Mouse (Mus musculus) cerebellum, adult 11 months (tissue): ENCODE results near the gene Zscan10.

Source experiments
- DNase-seq: peaks from one replicate; pipeline ENCODE4 v3.0.0; 2022

Gene Zscan10

DNA sequence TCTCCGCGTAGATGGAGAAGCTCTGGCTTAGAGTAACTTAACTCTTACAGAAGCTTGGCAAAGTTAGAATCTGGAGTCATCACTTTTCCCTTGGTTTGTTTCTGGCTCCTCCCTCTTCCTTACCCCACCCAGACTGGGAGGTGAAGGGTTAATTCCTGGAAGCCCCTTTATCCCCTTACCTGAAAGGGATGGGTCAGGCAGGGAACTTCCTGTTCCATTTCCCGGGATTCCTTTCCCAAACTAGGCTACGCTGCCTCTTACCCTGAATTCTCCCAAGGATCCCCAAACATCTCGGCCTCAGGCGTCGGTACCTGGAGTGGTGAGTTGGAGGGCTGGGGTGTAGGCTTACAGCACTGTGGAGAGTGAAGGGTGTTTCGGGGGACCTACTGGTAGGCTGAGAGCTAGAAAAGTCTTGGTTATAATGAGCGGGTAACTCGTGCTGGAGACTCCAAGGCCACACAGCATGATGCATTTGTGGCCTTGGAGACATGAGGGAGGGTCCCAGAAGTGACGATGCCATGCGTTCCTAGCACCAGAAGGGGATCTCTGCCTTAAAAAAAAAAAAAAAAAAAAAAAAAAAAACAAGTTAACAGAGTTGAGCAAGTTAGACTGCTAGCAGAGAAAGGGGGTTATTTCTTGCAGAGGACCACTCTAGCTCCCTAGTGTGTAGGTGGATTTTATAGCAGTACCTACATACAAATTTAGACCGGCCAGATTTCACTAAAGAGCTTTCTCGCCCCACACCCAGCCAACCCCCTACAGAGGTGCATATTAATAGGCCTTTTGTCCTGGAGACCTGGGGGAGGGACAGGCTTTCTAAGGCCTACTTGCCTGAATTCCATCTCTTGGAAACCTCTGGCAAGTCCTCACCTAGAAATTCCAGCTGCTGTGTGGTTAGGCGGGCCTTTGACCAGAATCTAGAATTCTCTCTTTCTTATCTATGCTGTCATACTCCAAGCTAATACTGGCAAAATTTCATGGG is at the start of gene Zscan10:
Gene Zscan10, plus strand, starts transcription at position 216 of the 982 bp plus-strand sequence.
- no peak for DNase-seq

GRCm38 (mm10) chr17:23550856-23551255 is 49.8 kb upstream of the Zscan10 start:
- DNase-seq: no peak

- no peak for DNase-seq
These were observed 49.2 kb upstream of the Zscan10 start for GRCm38 (mm10) chr17:23551416-23551815.

GRCm38 (mm10) chr17:23551963-23552362 is 48.7 kb upstream of the Zscan10 start:
- no peak for DNase-seq

DNA sequence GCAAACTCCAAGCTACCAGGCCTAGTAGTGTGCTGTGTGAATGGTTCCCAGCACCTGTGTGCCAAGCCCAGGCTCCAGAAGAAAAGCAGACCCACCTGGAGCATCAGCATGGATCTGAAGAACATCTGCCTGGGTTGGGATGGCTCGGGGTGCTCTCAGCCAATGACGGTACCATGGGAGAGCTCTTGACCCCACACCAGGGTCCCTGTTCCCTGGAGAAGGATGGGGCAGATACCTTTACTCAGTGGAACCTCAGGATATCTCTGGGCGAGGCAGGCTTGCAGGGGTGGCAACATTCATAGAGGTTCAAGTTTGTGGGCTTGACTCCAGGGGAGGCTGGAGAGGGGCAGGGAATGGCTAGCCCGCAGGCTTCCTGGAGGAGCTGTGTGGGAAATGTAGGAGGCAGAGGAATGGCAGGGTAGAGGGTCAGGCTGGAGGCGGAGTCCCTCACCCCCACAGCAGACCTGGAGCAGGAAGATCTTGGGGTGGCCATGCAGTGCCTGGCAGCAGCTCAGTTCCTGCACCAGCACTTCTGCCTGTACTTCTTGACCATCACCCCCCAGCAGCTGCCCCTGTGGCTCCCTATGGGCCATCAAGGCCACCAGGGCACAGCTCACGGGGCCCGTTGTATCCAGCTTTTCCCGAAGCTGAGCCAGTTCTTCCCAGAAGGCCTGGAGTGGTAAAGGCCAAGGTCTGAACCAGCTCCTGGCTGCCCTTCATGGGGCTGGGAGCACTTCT is 47.6 kb upstream of the Zscan10 start:
- no peak for DNase-seq

- no peak for DNase-seq
These were observed 47.0 kb upstream of the Zscan10 start for GRCm38 (mm10) chr17:23553634-23554120.

DNA sequence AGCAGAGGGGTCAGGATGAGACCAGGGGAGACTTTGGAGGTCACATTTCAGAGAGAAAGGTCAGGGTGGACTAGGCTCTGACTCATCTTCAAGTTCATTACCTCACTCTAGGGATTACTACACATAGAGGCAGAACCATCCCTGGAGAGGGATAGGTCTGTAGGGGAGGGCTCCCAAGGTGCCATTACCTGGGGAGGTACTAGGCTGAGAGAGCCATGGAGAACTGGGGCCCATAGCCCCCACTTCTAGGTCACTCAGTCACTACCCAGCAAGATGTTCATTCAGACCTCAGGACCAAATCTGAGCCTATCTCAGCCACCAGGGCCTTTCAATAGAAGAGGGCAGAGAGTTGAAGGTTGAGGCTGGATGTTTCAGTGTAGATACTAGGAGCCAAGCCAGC is 46.3 kb upstream of the Zscan10 start:
- no peak for DNase-seq

DNA sequence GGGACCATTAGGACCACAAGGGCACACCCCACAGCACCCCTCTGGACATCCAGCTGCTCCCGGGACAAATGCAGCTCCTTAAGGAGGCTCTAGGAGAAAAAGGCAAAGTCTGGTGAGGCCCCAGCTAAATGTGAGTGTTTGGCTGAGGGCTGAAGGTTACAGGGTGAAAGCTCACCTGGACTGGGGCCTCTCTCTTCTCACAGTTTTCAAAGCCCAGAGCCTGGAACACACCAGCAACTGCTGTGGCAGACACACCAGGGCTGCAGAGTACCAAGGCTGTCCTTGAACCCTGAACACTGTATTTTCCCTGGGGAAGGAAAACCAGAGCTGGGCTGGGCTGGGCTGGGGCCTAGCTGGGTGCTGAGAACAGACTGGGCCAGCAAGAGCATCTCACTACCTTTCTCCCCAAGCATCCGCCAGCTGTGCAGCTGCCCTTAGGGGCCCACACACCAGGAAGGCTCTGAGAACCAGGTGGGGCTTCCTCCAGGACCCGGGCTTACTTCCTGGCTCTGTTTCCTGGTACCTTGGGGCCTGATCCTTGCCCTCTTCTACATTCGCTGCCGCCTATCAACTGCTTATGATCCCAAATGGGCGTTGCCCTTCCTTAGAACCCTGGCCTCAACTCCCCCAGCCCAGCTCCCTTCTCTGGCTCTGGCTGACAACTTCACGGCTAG is 45.3 kb upstream of the Zscan10 start:
- DNase-seq: no peak

- no peak for DNase-seq
These were observed 40.9 kb upstream of the Zscan10 start for GRCm38 (mm10) chr17:23559767-23560166.

GRCm38 (mm10) chr17:23563595-23564367 is 36.9 kb upstream of the Zscan10 start, which contains the start of gene Zfp213:
TSS of gene Zfp213 (minus strand) at chr17:23564238.
- peak; percentile 95 for DNase-seq

DNA sequence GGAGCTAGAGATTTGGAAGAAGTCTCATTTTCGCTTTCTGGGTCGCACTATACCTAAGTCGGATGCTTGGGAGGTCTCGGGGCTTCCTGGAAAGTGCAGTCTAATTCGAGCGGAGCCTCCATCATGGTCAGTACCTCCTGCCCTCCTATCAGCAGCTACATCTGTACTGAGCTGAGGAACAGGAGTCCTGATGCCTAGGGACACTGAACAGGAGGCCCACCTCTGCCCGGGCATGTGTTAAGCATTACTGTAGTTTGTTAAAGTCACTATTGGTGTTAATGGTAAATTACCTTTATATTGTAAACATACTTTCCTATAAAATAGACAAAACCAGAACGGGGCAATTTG is 36.3 kb upstream of the Zscan10 start:
- DNase-seq: no peak

- DNase-seq: no peak
These were observed 33.9 kb upstream of the Zscan10 start for GRCm38 (mm10) chr17:23566787-23567186.

DNA sequence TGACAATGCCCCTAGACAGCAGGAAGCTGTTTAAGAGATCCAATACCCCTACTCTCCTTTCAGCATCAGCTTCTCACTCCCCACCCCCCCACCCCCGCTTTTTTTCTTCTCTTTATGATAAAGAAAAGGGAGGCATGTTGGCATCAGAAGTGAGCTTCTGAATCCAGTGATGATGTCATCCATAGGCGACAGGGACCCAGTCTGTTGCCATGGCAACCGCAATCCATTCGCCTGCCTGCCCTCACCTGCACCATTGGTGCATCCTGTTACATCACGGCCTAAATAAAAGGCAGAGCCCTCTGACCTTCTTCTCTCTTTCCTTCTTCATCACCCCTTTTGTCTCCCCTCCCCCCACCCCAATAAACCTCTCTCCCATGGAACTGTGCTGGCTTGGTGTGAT is 32.3 kb upstream of the Zscan10 start:
- DNase-seq: no peak

DNA sequence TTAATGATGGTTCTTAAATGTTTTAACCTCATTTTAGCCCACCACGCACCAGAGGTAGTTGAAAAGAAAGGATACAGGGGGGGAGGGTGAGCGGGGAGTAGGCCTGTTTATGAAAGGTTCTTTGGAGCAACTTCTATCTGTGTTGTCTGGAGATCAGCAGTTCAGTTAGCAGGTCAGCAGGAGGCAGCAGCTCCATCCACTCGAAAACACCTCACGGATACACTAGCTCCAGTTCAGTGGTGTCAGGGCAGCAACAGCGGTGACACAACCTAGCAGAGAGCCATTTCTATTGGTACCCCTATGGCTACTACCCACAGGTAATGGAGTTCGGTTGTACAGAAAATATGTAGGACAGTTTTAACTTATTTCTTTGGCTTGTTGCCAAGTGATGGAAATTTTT is 30.6 kb upstream of the Zscan10 start:
- DNase-seq: no peak

DNA sequence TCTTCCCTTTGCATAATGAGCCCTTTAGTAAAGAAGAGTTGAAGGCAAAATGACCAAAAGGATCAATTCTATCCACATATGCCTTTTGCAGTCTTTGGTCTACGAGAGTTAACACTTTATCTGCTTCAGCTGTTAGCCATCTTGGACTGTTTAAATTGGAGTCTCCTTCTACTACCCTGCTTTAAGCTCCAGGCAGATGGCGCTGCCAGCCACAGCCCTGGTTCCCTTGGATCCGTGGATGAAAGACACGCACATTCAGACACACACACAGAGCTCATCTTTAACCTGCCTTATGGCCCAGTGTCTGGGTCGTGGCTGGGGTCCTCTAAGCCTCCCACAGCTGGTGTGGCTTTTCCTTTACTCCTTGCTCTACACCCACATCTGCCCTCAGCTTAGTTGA is 29.6 kb upstream of the Zscan10 start:
- DNase-seq: no peak

GRCm38 (mm10) chr17:23572059-23572458 is 28.6 kb upstream of the Zscan10 start:
- no peak for DNase-seq

DNA sequence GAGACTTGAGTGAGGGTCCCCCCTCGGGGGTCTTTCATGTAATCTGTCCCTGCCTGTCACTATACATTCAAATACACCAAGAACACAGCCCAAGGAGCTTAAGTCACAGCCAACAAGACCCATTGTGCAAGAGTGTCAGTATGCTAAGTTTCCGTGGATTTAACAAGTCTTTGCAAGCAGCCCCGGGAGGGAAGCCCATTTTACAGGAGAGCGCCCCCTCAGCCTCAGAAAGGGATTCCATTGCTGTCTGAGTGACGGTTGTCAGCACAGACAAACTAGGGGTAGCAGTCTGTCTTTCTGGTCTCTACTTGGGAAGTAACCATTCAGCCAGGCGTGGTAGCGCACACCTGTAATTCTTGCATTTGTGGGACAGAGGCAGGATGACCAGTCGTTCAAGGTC is 26.5 kb upstream of the Zscan10 start:
- DNase-seq: no peak

GRCm38 (mm10) chr17:23575951-23576552 is 24.6 kb upstream of the Zscan10 start:
- no peak for DNase-seq

GRCm38 (mm10) chr17:23584786-23585185 is 15.9 kb upstream of the Zscan10 start:
- DNase-seq: no peak

DNA sequence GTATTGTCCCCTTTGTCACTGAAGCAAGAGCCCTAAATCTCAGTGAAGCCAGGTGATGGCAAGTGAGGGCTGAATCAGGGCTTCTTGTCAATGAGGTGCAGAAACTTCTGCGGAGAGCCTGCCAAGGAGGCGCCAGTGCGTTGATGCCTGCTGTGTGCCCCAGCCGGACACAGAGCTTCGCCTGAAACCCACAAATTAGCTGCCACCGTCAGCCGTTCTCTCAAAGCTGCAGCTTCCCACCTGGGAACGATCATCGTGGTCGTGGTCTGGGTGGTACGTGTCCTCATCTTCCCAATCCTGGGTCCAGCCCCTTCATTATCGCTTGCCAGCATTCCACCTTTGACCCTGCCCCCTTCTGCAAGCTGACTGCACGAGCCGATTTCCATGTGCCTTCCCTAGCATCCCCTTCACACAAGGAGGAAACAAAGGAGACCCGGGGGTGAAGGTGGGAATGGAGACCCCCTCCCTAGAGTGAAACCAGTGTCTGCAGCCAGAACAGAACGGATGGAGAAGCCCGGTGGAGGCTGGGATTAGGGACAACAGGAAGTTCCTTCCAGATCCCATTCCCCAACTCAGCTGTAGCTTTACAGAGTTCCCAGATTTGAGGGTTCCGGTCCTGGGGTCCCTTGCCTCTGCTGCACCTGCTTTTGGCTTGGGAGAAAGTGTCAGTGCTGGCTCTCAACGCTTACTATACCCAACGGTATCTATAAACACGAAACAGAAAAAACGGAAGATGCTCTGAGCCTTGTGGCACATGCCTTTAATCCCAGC is 14.8 kb upstream of the Zscan10 start:
- DNase-seq: peak; percentile 61

- no peak for DNase-seq
These were observed 13.4 kb upstream of the Zscan10 start for GRCm38 (mm10) chr17:23587253-23587652.
